Mouse (Mus musculus) MEL (cell line): ENCODE results near the gene Mphosph6. TPM values are rescaled to one million over a fixed set of nuclear protein-coding genes. Genes with fewer than 3 reads are reported as not detected.

ENCODE experiments used
- DNase-seq: peaks from one replicate; pipeline ENCODE4 v3.0.0; 2011; ENCODE audit warnings: low read depth, low spot score
- H3K27ac ChIP-seq: 2 replicates; pipeline ENCODE4 v1.5.1; 2012; ENCODE audit warnings: low read depth, mild to moderate bottlenecking, control low read depth, low read length, moderate library complexity; ENCODE audit not compliant: control insufficient read depth
- H3K27me3 ChIP-seq, 2 experiments: fragments of 150-350 bp in 1 of 2; sonication (generic) in 1 of 2; 2 replicates each; pipeline ENCODE4 v1.6.1; 2012; ENCODE audit warnings: low read length in 2 of 2, mild to moderate bottlenecking in 2 of 2, improper control_type of control experiment in 1 of 2, moderate library complexity in 1 of 2; ENCODE audit not compliant: insufficient read depth in 2 of 2, control insufficient read depth in 1 of 2
- H3K36me3 ChIP-seq, 2 experiments: 2 replicates each; pipeline ENCODE4 v1.6.1; 2012 to 2014; ENCODE audit warnings: low read length in 2 of 2, improper control_type of control experiment in 1 of 2, inconsistent platforms in 1 of 2, mild to moderate bottlenecking in 1 of 2; ENCODE audit not compliant: insufficient read depth in 2 of 2, control insufficient read depth in 1 of 2
- H3K4me1 ChIP-seq, 2 experiments: fragments of 150-350 bp in 1 of 2; sonication (generic) in 1 of 2; 2 replicates each; pipeline ENCODE4 v1.6.1; 2012; ENCODE audit warnings: low read length in 2 of 2, improper control_type of control experiment in 1 of 2, mild to moderate bottlenecking in 1 of 2; ENCODE audit not compliant: insufficient read depth in 2 of 2, control insufficient read depth in 1 of 2
- H3K4me3 ChIP-seq, 2 experiments: fragments of 150-350 bp in 1 of 2; sonication (generic) in 1 of 2; 2 replicates each; pipeline ENCODE4 v1.5.1; 2012; ENCODE audit warnings: low read depth in 2 of 2, low read length in 2 of 2, mild to moderate bottlenecking in 2 of 2, moderate library complexity in 2 of 2, control low read depth in 1 of 2, improper control_type of control experiment in 1 of 2; ENCODE audit not compliant: control insufficient read depth in 1 of 2, insufficient read depth in 1 of 2
- H3K79me2 ChIP-seq: 2 replicates; pipeline ENCODE4 v1.6.1; 2012; ENCODE audit warnings: mild to moderate bottlenecking, low read length, moderate library complexity; ENCODE audit not compliant: control insufficient read depth, poor library complexity, insufficient read depth
- H3K9ac ChIP-seq: 2 replicates; pipeline ENCODE4 v1.6.1; 2012; ENCODE audit warnings: low read depth, mild to moderate bottlenecking, control low read depth, low read length, moderate library complexity; ENCODE audit not compliant: control insufficient read depth, poor library complexity, severe bottlenecking
- H3K9me3 ChIP-seq: fragments of 150-350 bp; sonication (generic); replicated peaks from 2 replicates; pipeline ENCODE4 v1.6.1; 2012; ENCODE audit warnings: mild to moderate bottlenecking, low read length, improper control_type of control experiment, moderate library complexity; ENCODE audit not compliant: insufficient read depth
- CHD1 ChIP-seq: IDR thresholded peaks from 2 replicates; pipeline ENCODE4 v1.6.1; 2012; ENCODE audit warnings: low read depth, mild to moderate bottlenecking, inconsistent platforms, low read length, improper control_type of control experiment
- CHD2 ChIP-seq: IDR thresholded peaks from 2 replicates; pipeline ENCODE4 v1.6.1; 2011; ENCODE audit warnings: low read length, improper control_type of control experiment
- ELF1 ChIP-seq: IDR thresholded peaks from 2 replicates; pipeline ENCODE4 v1.6.1; 2014; ENCODE audit warnings: low read depth, mild to moderate bottlenecking, inconsistent platforms, low read length, improper control_type of control experiment, moderate library complexity
- GATA1 ChIP-seq: IDR thresholded peaks from 2 replicates; pipeline ENCODE4 v1.6.1; 2011; ENCODE audit warnings: low read depth, low read length, improper control_type of control experiment
- HCFC1 ChIP-seq: IDR thresholded peaks from 2 replicates; pipeline ENCODE4 v1.6.1; 2012; ENCODE audit warnings: low read depth, mild to moderate bottlenecking, inconsistent platforms, low read length, improper control_type of control experiment, moderate library complexity
- JUND ChIP-seq: IDR thresholded peaks from 2 replicates; pipeline ENCODE4 v1.6.1; 2011; ENCODE audit warnings: low read depth, mild to moderate bottlenecking, improper control_type of control experiment, low read length
- MAX ChIP-seq: IDR thresholded peaks from 2 replicates; pipeline ENCODE4 v1.6.1; 2011; ENCODE audit warnings: low read length, improper control_type of control experiment
- MEF2A ChIP-seq: IDR thresholded peaks from 2 replicates; pipeline ENCODE4 v1.6.1; 2014; ENCODE audit warnings: low read depth, mild to moderate bottlenecking, inconsistent platforms, low read length, improper control_type of control experiment; ENCODE audit not compliant: poor library complexity, insufficient replicate concordance, severe bottlenecking; ENCODE audit errors: extremely low read depth
- MYB ChIP-seq: IDR thresholded peaks from 2 replicates; pipeline ENCODE4 v1.6.1; 2011; ENCODE audit warnings: mild to moderate bottlenecking, low read depth, low read length, improper control_type of control experiment
- MYC ChIP-seq: IDR thresholded peaks from 2 replicates; pipeline ENCODE4 v1.6.1; 2011; ENCODE audit warnings: low read depth, mild to moderate bottlenecking, low read length, improper control_type of control experiment, moderate library complexity
- NRF1 ChIP-seq: IDR thresholded peaks from 2 replicates; pipeline ENCODE4 v1.6.1; 2014; ENCODE audit warnings: low read depth, mild to moderate bottlenecking, inconsistent platforms, low read length, improper control_type of control experiment, moderate library complexity; ENCODE audit not compliant: poor library complexity, insufficient read depth, severe bottlenecking
- POLR2A ChIP-seq, 2 experiments: IDR thresholded peaks; 2 replicates each; pipeline ENCODE4 v1.6.1; 2011 to 2012; ENCODE audit warnings: low read length in 2 of 2, mild to moderate bottlenecking in 2 of 2, control low read depth in 1 of 2, improper control_type of control experiment in 1 of 2, low read depth in 1 of 2, moderate library complexity in 1 of 2; ENCODE audit not compliant: control insufficient read depth in 1 of 2, insufficient read depth in 1 of 2, poor library complexity in 1 of 2
- RAD21 ChIP-seq: IDR thresholded peaks from 2 replicates; pipeline ENCODE4 v1.6.1; 2011; ENCODE audit warnings: mild to moderate bottlenecking, low read depth, low read length, improper control_type of control experiment
- RCOR1 ChIP-seq: IDR thresholded peaks from 2 replicates; pipeline ENCODE4 v1.6.1; 2012; ENCODE audit warnings: low read depth, mild to moderate bottlenecking, inconsistent platforms, low read length, improper control_type of control experiment
- SIN3A ChIP-seq: IDR thresholded peaks from 2 replicates; pipeline ENCODE4 v1.6.1; 2012; ENCODE audit warnings: low read length, improper control_type of control experiment, inconsistent platforms
- SMC3 ChIP-seq: IDR thresholded peaks from 2 replicates; pipeline ENCODE4 v1.6.1; 2011; ENCODE audit warnings: low read depth, low read length, improper control_type of control experiment
- TAL1 ChIP-seq: IDR thresholded peaks from 2 replicates; pipeline ENCODE4 v1.6.1; 2012; ENCODE audit warnings: mild to moderate bottlenecking, inconsistent platforms, low read length, moderate library complexity, mixed read lengths
- TBP ChIP-seq: IDR thresholded peaks from 2 replicates; pipeline ENCODE4 v1.8.0; 2011; ENCODE audit warnings: low read depth, low read length, improper control_type of control experiment
- TCF12 ChIP-seq: IDR thresholded peaks from 2 replicates; pipeline ENCODE4 v1.6.1; 2014; ENCODE audit warnings: low read depth, mild to moderate bottlenecking, inconsistent platforms, low read length, improper control_type of control experiment, moderate library complexity
- UBTF ChIP-seq: IDR thresholded peaks from 2 replicates; pipeline ENCODE4 v1.6.1; 2012; ENCODE audit warnings: low read depth, mild to moderate bottlenecking, inconsistent platforms, low read length, improper control_type of control experiment, moderate library complexity, borderline replicate concordance; ENCODE audit not compliant: insufficient read depth
- USF1 ChIP-seq: IDR thresholded peaks from 2 replicates; pipeline ENCODE4 v1.6.1; 2014; ENCODE audit warnings: low read depth, mild to moderate bottlenecking, inconsistent platforms, low read length, improper control_type of control experiment, moderate library complexity
- USF2 ChIP-seq, 2 experiments: IDR thresholded peaks; 2 replicates each; pipeline ENCODE4 v1.6.1; 2011 to 2012; ENCODE audit warnings: improper control_type of control experiment in 2 of 2, low read length in 2 of 2, borderline replicate concordance in 1 of 2, inconsistent platforms in 1 of 2, low read depth in 1 of 2, mild to moderate bottlenecking in 1 of 2; ENCODE audit not compliant: insufficient read depth in 1 of 2
- ZC3H11A ChIP-seq: IDR thresholded peaks from 2 replicates; pipeline ENCODE4 v1.6.1; 2012; ENCODE audit warnings: low read depth, mild to moderate bottlenecking, inconsistent platforms, low read length, improper control_type of control experiment
- ZKSCAN1 ChIP-seq: IDR thresholded peaks from 2 replicates; pipeline ENCODE4 v1.6.1; 2012; ENCODE audit warnings: low read depth, mild to moderate bottlenecking, inconsistent platforms, low read length, improper control_type of control experiment, moderate library complexity
- ZMIZ1 ChIP-seq: IDR thresholded peaks from 2 replicates; pipeline ENCODE4 v1.6.1; 2012; ENCODE audit warnings: low read depth, mild to moderate bottlenecking, inconsistent platforms, low read length, improper control_type of control experiment, moderate library complexity
- ZNF384 ChIP-seq: IDR thresholded peaks from 2 replicates; pipeline ENCODE4 v1.6.1; 2012; ENCODE audit warnings: low read depth, mild to moderate bottlenecking, inconsistent platforms, low read length, improper control_type of control experiment
- polyA plus RNA-seq, 2 experiments: library from polyadenylated mRNA; stranded (reverse) in 1 of 2; unstranded in 1 of 2; fragments of >175 nt in 1 of 2; fragments of >200 nt in 1 of 2; gene quantifications; 2 replicates each; pipeline versions ENCODE4 v1.2.1 to v1.2.4; 2012; ENCODE audit warnings: low replicate concordance in 2 of 2, low read depth in 1 of 2; ENCODE audit not compliant: insufficient read length in 2 of 2, insufficient read depth in 1 of 2, missing spikeins in 1 of 2
- total RNA-seq: library from RNA; depleted of rRNA; stranded (reverse); fragments of 300-350 nt; gene quantifications from 2 replicates; pipeline ENCODE4 v1.2.3, GENCODE M21; 2012

Mphosph6 gene
- total and polyA plus RNA-seq, 3 experiments, result 67.8 to 98.8 TPM; not detected in 1

GRCm38 (mm10) chr8:117771115-117771836 is 30.5 kb downstream of the Mphosph6 start (continued):
- TF ChIP-seq USF1, result no peak
- no peak for TF ChIP-seq RAD21
- TF ChIP-seq SIN3A, result peak; percentile 30; the same call in 1 of the 2 replicates
- no peak for TF ChIP-seq JUND
- TF ChIP-seq NRF1, result no peak
- no peak for TF ChIP-seq UBTF
- TF ChIP-seq MYB, result 0 out of 2 replicates have a peak, but pooled peaks have one; percentile 24

GRCm38 (mm10) chr8:117768971-117769370 is 32.8 kb downstream of the Mphosph6 start:
- 0 out of 4 replicates have a peak, but pooled peaks cover 0 to 5% of the 10 kb centered on the region in 2 experiments for H3K36me3 ChIP-seq
- H3K27me3 ChIP-seq, result no peaks in the 10 kb centered on the region
- TF ChIP-seq CHD1, result no peak
- no peak for TF ChIP-seq MYC
- no peak for TF ChIP-seq RCOR1
- no peak for TF ChIP-seq ZMIZ1
- no peak for TF ChIP-seq ELF1
- no peak for TF ChIP-seq POLR2A (IDR thresholded peaks at IDR 0.05; ENCODE audit: control insufficient read depth in 1 of 2, insufficient read depth in 1 of 2, low read depth in 1 of 2, low read length in 2 of 2, poor library complexity in 1 of 2)
- TF ChIP-seq USF2 (IDR thresholded peaks at IDR 0.05; ENCODE audit: borderline replicate concordance in 1 of 2, insufficient read depth in 1 of 2, low read depth in 1 of 2, low read length in 2 of 2), result no peak
- TF ChIP-seq HCFC1, result no peak
- TF ChIP-seq TBP, result no peak
- TF ChIP-seq TAL1, result no peak
- no peak for TF ChIP-seq CHD2
- TF ChIP-seq SMC3, result no peak
- no peak for TF ChIP-seq MAX
- TF ChIP-seq ZC3H11A, result no peak
- no peak for TF ChIP-seq TCF12
- no peak for TF ChIP-seq UBTF
- TF ChIP-seq GATA1, result no peak
- no peak for TF ChIP-seq MEF2A
- TF ChIP-seq ZNF384, result no peak
- no peak for TF ChIP-seq ZKSCAN1
- H3K4me3 ChIP-seq, result no peak overlapping the region
- no peak overlapping the region for H3K9ac ChIP-seq
- H3K79me2 ChIP-seq, result no peaks in the 10 kb centered on the region
- no peaks in the 10 kb centered on the region for H3K9me3 ChIP-seq
- peaks cover 0 to 9% of the 10 kb centered on the region in 2 experiments; a peak in 2 of 4 replicates for H3K4me1 ChIP-seq
- DNase-seq, result no peak
- no peak overlapping the region for H3K27ac ChIP-seq
